Mouse (Mus musculus) heart, postnatal 0 days (tissue): Measurements from ENCODE around the gene Ampd3.

ENCODE experiments used
- CTCF ChIP-seq: IDR thresholded peaks from 2 replicates; pipeline ENCODE4 v1.5.1; 2016; ENCODE audit warnings: antibody characterized with exemption, control low read depth, low read depth
- EP300 ChIP-seq: IDR thresholded peaks from 2 replicates; pipeline ENCODE4 v1.6.1; 2016; ENCODE audit warnings: antibody characterized with exemption, low read depth

GRCm38 (mm10) chr7:110722183-110722582 lies 45.8 kb upstream of the Ampd3 start:
- no peak for TF ChIP-seq EP300
- TF ChIP-seq CTCF = no peak
